Mouse (Mus musculus): ENCODE results near the gene Fgf5.

Fgf5 gene

DNA sequence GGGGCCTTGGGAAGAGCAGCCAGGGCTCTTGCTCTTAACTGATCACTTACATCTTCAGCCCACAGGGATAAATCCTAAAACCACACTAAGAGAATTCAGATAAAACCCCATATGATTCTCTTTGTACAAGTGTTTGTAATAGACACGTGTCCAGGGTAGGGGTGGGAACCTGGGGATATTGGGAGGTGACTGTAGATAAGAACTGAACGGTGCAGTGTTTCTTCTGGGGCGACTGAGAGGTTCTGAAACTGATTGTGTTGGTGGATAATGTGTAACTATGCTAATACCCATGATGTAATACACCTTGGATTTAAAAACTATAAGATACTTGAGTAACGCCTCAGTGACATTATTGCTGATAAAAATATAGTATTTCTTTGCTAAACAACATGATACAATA, 51.7 kb downstream of the Fgf5 start:
- in situ Hi-C loops (cut with MboI), result no loop called here

DNA sequence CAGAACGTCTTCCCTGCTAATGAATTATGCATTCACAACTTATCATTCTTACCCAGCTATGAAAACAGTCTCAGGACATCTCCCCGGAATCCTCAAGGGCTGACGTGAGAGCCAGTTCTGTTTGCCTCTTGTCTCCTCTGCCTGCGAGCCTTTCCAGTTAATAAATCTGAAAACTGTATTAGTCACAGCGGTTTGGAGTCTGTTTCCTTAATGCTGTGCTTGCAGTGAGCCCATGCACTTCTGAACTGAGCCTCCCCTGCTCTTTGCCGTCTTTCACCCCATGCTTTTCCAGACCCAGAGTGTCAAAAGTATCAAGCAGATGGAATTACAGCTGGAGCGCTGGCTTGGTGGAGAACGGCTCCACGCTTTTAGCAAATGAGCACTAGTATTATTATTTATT, 52.5 kb downstream of the Fgf5 start:
- in situ Hi-C loops (cut with MboI), result no loop called here

DNA sequence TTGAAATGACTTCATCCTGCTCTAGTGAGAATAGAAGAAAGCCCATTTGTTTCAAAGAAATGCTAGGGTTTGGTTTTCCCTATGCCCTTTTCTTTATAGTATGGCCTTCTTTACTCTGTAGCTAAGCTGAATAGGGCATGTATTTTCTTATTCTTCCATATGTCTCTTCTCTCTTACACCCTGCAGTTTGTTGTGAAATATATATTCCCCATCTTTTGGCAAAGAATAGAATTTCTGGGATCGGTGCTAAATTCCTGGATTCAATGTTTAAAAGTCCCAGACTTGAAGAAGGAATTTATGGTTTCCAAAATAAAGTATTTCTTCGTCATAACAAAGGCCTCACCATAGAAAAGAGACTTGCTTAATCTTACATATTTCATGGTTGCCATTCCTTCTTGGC, 72.6 kb downstream of the Fgf5 start:
- in situ Hi-C loops (cut with MboI), result loop anchor here (10.0 kb wide), 1 partner anchor 1192 kb away; no protein-coding TSS in a partner anchor
